Mouse (Mus musculus) MEL (cell line): ENCODE measurements around the gene Man2a1. TPM values are rescaled to one million over a fixed set of nuclear protein-coding genes. Genes with fewer than 3 reads are reported as not detected.

Source experiments
- DNase-seq: peaks from one replicate; pipeline ENCODE4 v3.0.0; 2011; ENCODE audit warnings: low read depth, low spot score
- H3K27ac ChIP-seq: 2 replicates; pipeline ENCODE4 v1.5.1; 2012; ENCODE audit warnings: low read depth, mild to moderate bottlenecking, control low read depth, low read length, moderate library complexity; ENCODE audit not compliant: control insufficient read depth
- H3K27me3 ChIP-seq, 2 experiments: fragments of 150-350 bp in 1 of 2; sonication (generic) in 1 of 2; 2 replicates each; pipeline ENCODE4 v1.6.1; 2012; ENCODE audit warnings: low read length in 2 of 2, mild to moderate bottlenecking in 2 of 2, improper control_type of control experiment in 1 of 2, moderate library complexity in 1 of 2; ENCODE audit not compliant: insufficient read depth in 2 of 2, control insufficient read depth in 1 of 2
- H3K36me3 ChIP-seq, 2 experiments: 2 replicates each; pipeline ENCODE4 v1.6.1; 2012 to 2014; ENCODE audit warnings: low read length in 2 of 2, improper control_type of control experiment in 1 of 2, inconsistent platforms in 1 of 2, mild to moderate bottlenecking in 1 of 2; ENCODE audit not compliant: insufficient read depth in 2 of 2, control insufficient read depth in 1 of 2
- H3K4me1 ChIP-seq, 2 experiments: fragments of 150-350 bp in 1 of 2; sonication (generic) in 1 of 2; 2 replicates each; pipeline ENCODE4 v1.6.1; 2012; ENCODE audit warnings: low read length in 2 of 2, improper control_type of control experiment in 1 of 2, mild to moderate bottlenecking in 1 of 2; ENCODE audit not compliant: insufficient read depth in 2 of 2, control insufficient read depth in 1 of 2
- H3K4me3 ChIP-seq, 2 experiments: fragments of 150-350 bp in 1 of 2; sonication (generic) in 1 of 2; 2 replicates each; pipeline ENCODE4 v1.5.1; 2012; ENCODE audit warnings: low read depth in 2 of 2, low read length in 2 of 2, mild to moderate bottlenecking in 2 of 2, moderate library complexity in 2 of 2, control low read depth in 1 of 2, improper control_type of control experiment in 1 of 2; ENCODE audit not compliant: control insufficient read depth in 1 of 2, insufficient read depth in 1 of 2
- H3K79me2 ChIP-seq: 2 replicates; pipeline ENCODE4 v1.6.1; 2012; ENCODE audit warnings: mild to moderate bottlenecking, low read length, moderate library complexity; ENCODE audit not compliant: control insufficient read depth, poor library complexity, insufficient read depth
- H3K9ac ChIP-seq: 2 replicates; pipeline ENCODE4 v1.6.1; 2012; ENCODE audit warnings: low read depth, mild to moderate bottlenecking, control low read depth, low read length, moderate library complexity; ENCODE audit not compliant: control insufficient read depth, poor library complexity, severe bottlenecking
- H3K9me3 ChIP-seq: fragments of 150-350 bp; sonication (generic); replicated peaks from 2 replicates; pipeline ENCODE4 v1.6.1; 2012; ENCODE audit warnings: mild to moderate bottlenecking, low read length, improper control_type of control experiment, moderate library complexity; ENCODE audit not compliant: insufficient read depth
- BHLHE40 ChIP-seq: IDR thresholded peaks from 2 replicates; pipeline ENCODE4 v1.6.1; 2012; ENCODE audit warnings: low read depth, mild to moderate bottlenecking, inconsistent platforms, low read length, improper control_type of control experiment, borderline replicate concordance
- CHD2 ChIP-seq: IDR thresholded peaks from 2 replicates; pipeline ENCODE4 v1.6.1; 2011; ENCODE audit warnings: low read length, improper control_type of control experiment
- CTCF ChIP-seq, 3 experiments: IDR thresholded peaks in 2 of 3; conservative IDR thresholded peaks in 1 of 3; 2 replicates each; pipeline ENCODE4 v1.5.1; 2011 to 2012; ENCODE audit warnings: low read length in 3 of 3, low read depth in 2 of 3, mild to moderate bottlenecking in 2 of 3, improper control_type of control experiment in 1 of 3, inconsistent platforms in 1 of 3, mixed read lengths in 1 of 3, moderate library complexity in 1 of 3; ENCODE audit not compliant: control insufficient read depth in 1 of 3, insufficient read depth in 1 of 3, poor library complexity in 1 of 3, severe bottlenecking in 1 of 3
- E2F4 ChIP-seq: IDR thresholded peaks from 2 replicates; pipeline ENCODE4 v1.6.1; 2011; ENCODE audit warnings: low read depth, low read length, improper control_type of control experiment, borderline replicate concordance
- ELF1 ChIP-seq: IDR thresholded peaks from 2 replicates; pipeline ENCODE4 v1.6.1; 2014; ENCODE audit warnings: low read depth, mild to moderate bottlenecking, inconsistent platforms, low read length, improper control_type of control experiment, moderate library complexity
- EP300 ChIP-seq, 2 experiments: IDR thresholded peaks; 2 replicates each; pipeline ENCODE4 v1.6.1; 2011; ENCODE audit warnings: improper control_type of control experiment in 2 of 2, low read length in 2 of 2, low read depth in 1 of 2, mild to moderate bottlenecking in 1 of 2
- GABPA ChIP-seq: IDR thresholded peaks from 2 replicates; pipeline ENCODE4 v1.6.1; 2012; ENCODE audit warnings: low read depth, mild to moderate bottlenecking, inconsistent platforms, low read length, improper control_type of control experiment, moderate library complexity
- JUND ChIP-seq: IDR thresholded peaks from 2 replicates; pipeline ENCODE4 v1.6.1; 2011; ENCODE audit warnings: low read depth, mild to moderate bottlenecking, improper control_type of control experiment, low read length
- MAZ ChIP-seq: IDR thresholded peaks from 2 replicates; pipeline ENCODE4 v1.6.1; 2012; ENCODE audit warnings: low read depth, mild to moderate bottlenecking, inconsistent platforms, low read length, improper control_type of control experiment
- MYB ChIP-seq: IDR thresholded peaks from 2 replicates; pipeline ENCODE4 v1.6.1; 2011; ENCODE audit warnings: mild to moderate bottlenecking, low read depth, low read length, improper control_type of control experiment
- POLR2A ChIP-seq, 2 experiments: IDR thresholded peaks; 2 replicates each; pipeline ENCODE4 v1.6.1; 2011 to 2012; ENCODE audit warnings: low read length in 2 of 2, mild to moderate bottlenecking in 2 of 2, control low read depth in 1 of 2, improper control_type of control experiment in 1 of 2, low read depth in 1 of 2, moderate library complexity in 1 of 2; ENCODE audit not compliant: control insufficient read depth in 1 of 2, insufficient read depth in 1 of 2, poor library complexity in 1 of 2
- RAD21 ChIP-seq: IDR thresholded peaks from 2 replicates; pipeline ENCODE4 v1.6.1; 2011; ENCODE audit warnings: mild to moderate bottlenecking, low read depth, low read length, improper control_type of control experiment
- RCOR1 ChIP-seq: IDR thresholded peaks from 2 replicates; pipeline ENCODE4 v1.6.1; 2012; ENCODE audit warnings: low read depth, mild to moderate bottlenecking, inconsistent platforms, low read length, improper control_type of control experiment
- TAL1 ChIP-seq: IDR thresholded peaks from 2 replicates; pipeline ENCODE4 v1.6.1; 2012; ENCODE audit warnings: mild to moderate bottlenecking, inconsistent platforms, low read length, moderate library complexity, mixed read lengths
- TBP ChIP-seq: IDR thresholded peaks from 2 replicates; pipeline ENCODE4 v1.8.0; 2011; ENCODE audit warnings: low read depth, low read length, improper control_type of control experiment
- TCF12 ChIP-seq: IDR thresholded peaks from 2 replicates; pipeline ENCODE4 v1.6.1; 2014; ENCODE audit warnings: low read depth, mild to moderate bottlenecking, inconsistent platforms, low read length, improper control_type of control experiment, moderate library complexity
- UBTF ChIP-seq: IDR thresholded peaks from 2 replicates; pipeline ENCODE4 v1.6.1; 2012; ENCODE audit warnings: low read depth, mild to moderate bottlenecking, inconsistent platforms, low read length, improper control_type of control experiment, moderate library complexity, borderline replicate concordance; ENCODE audit not compliant: insufficient read depth
- USF2 ChIP-seq, 2 experiments: IDR thresholded peaks; 2 replicates each; pipeline ENCODE4 v1.6.1; 2011 to 2012; ENCODE audit warnings: improper control_type of control experiment in 2 of 2, low read length in 2 of 2, borderline replicate concordance in 1 of 2, inconsistent platforms in 1 of 2, low read depth in 1 of 2, mild to moderate bottlenecking in 1 of 2; ENCODE audit not compliant: insufficient read depth in 1 of 2
- ZMIZ1 ChIP-seq: IDR thresholded peaks from 2 replicates; pipeline ENCODE4 v1.6.1; 2012; ENCODE audit warnings: low read depth, mild to moderate bottlenecking, inconsistent platforms, low read length, improper control_type of control experiment, moderate library complexity
- polyA plus RNA-seq, 2 experiments: library from polyadenylated mRNA; stranded (reverse) in 1 of 2; unstranded in 1 of 2; fragments of >175 nt in 1 of 2; fragments of >200 nt in 1 of 2; gene quantifications; 2 replicates each; pipeline versions ENCODE4 v1.2.1 to v1.2.4; 2012; ENCODE audit warnings: low replicate concordance in 2 of 2, low read depth in 1 of 2; ENCODE audit not compliant: insufficient read length in 2 of 2, insufficient read depth in 1 of 2, missing spikeins in 1 of 2
- total RNA-seq: library from RNA; depleted of rRNA; stranded (reverse); fragments of 300-350 nt; gene quantifications from 2 replicates; pipeline ENCODE4 v1.2.3, GENCODE M21; 2012

Gene Man2a1
- total and polyA plus RNA-seq, 3 experiments, result 8.7 to 27.5 (median 9.1) TPM

GRCm38 (mm10) chr17:64621226-64621625 lies 20.7 kb downstream of the Man2a1 start:
- H3K9ac ChIP-seq, result no peak overlapping the region
- no peaks in the 10 kb centered on the region for H3K4me1 ChIP-seq
- H3K4me3 ChIP-seq, result no peak overlapping the region
- no peaks in the 10 kb centered on the region for H3K27me3 ChIP-seq
- TF ChIP-seq USF2 (IDR thresholded peaks at IDR 0.05; ENCODE audit: borderline replicate concordance in 1 of 2, insufficient read depth in 1 of 2, low read depth in 1 of 2, low read length in 2 of 2), result no peak
- TF ChIP-seq RAD21, result no peak
- TF ChIP-seq EP300 (IDR thresholded peaks at IDR 0.05; ENCODE audit: low read depth in 1 of 2, low read length in 2 of 2), result no peak
- TF ChIP-seq ZMIZ1, result no peak
- TF ChIP-seq E2F4, result no peak
- DNase-seq, result no peak
- H3K79me2 ChIP-seq, result 0 out of 2 replicates have a peak, but pooled peaks cover 4% of the 10 kb centered on the region
- no peaks in the 10 kb centered on the region for H3K9me3 ChIP-seq
- peaks cover 0 to 7% of the 10 kb centered on the region in 2 experiments; a peak in 2 of 4 replicates for H3K36me3 ChIP-seq
- no peak overlapping the region for H3K27ac ChIP-seq

- no peak for DNase-seq
- H3K27ac ChIP-seq, result no peak overlapping the region
- TF ChIP-seq MAZ (no peak), JUND (no peak), GABPA (no peak), BHLHE40 (no peak), TCF12 (no peak), UBTF (no peak), MYB (no peak), RCOR1 (no peak), CTCF (IDR thresholded peaks at IDR 0.05 in 2 of 3, conservative IDR thresholded peaks at IDR 0.05 in 1 of 3; ENCODE audit: control insufficient read depth in 1 of 3, insufficient read depth in 1 of 3, low read depth in 2 of 3, low read length in 3 of 3, poor library complexity in 1 of 3, severe bottlenecking in 1 of 3) (no peak), USF2 (IDR thresholded peaks at IDR 0.05; ENCODE audit: borderline replicate concordance in 1 of 2, insufficient read depth in 1 of 2, low read depth in 1 of 2, low read length in 2 of 2) (no peak), POLR2A (IDR thresholded peaks at IDR 0.05; ENCODE audit: control insufficient read depth in 1 of 2, insufficient read depth in 1 of 2, low read depth in 1 of 2, low read length in 2 of 2, poor library complexity in 1 of 2) (no peak), ELF1 (no peak), CHD2 (no peak), TAL1 (no peak), TBP (no peak), EP300 (IDR thresholded peaks at IDR 0.05; ENCODE audit: low read depth in 1 of 2, low read length in 2 of 2) (no peak)
- H3K9ac ChIP-seq, result no peak overlapping the region
- H3K9me3 ChIP-seq, result no peaks in the 10 kb centered on the region
- 0 out of 2 replicates have a peak, but pooled peaks cover 1% of the 10 kb centered on the region for H3K79me2 ChIP-seq
- H3K36me3 ChIP-seq, result peaks cover 0 to 7% of the 10 kb centered on the region in 2 experiments; a peak in 2 of 4 replicates
- no peaks in the 10 kb centered on the region for H3K27me3 ChIP-seq
- H3K4me1 ChIP-seq, result no peaks in the 10 kb centered on the region
- no peak overlapping the region for H3K4me3 ChIP-seq
These were observed 21.3 kb downstream of the Man2a1 start for GRCm38 (mm10) chr17:64621649-64622351.
